Mouse (Mus musculus) forebrain, embryonic 13.5 days (tissue): Measurements from ENCODE around the gene Rsph1. TPM values are rescaled to one million over a fixed set of nuclear protein-coding genes. Genes with fewer than 3 reads are reported as not detected.

Source experiments
- ATAC-seq: fragments of 200-750 bp; cut with Nextera tagmentation; 2 replicates; pipeline ENCODE4 v1.8.0; 2017
- H3K27ac ChIP-seq: fragments of 300-500 bp; sonication (generic); 2 replicates; pipeline ENCODE4 v1.5.1; 2015; ENCODE audit warnings: inconsistent platforms, mild to moderate bottlenecking, moderate library complexity
- H3K27me3 ChIP-seq: fragments of 300-500 bp; sonication (generic); 2 replicates; pipeline ENCODE4 v1.6.1; 2015; ENCODE audit warnings: mild to moderate bottlenecking, inconsistent platforms
- H3K36me3 ChIP-seq: fragments of 300-500 bp; sonication (generic); 2 replicates; pipeline ENCODE4 v1.6.1; 2015; ENCODE audit warnings: mild to moderate bottlenecking, inconsistent platforms; ENCODE audit not compliant: poor library complexity, severe bottlenecking
- H3K4me1 ChIP-seq: fragments of 300-500 bp; sonication (generic); 2 replicates; pipeline ENCODE4 v1.6.1; 2015; ENCODE audit warnings: inconsistent platforms
- H3K4me2 ChIP-seq: fragments of 300-500 bp; sonication (generic); 2 replicates; pipeline ENCODE4 v1.6.1; 2015; ENCODE audit warnings: inconsistent platforms, mild to moderate bottlenecking, moderate library complexity
- H3K4me3 ChIP-seq: fragments of 300-500 bp; sonication (generic); 2 replicates; pipeline ENCODE4 v1.5.1; 2015; ENCODE audit warnings: mild to moderate bottlenecking, inconsistent platforms
- H3K9ac ChIP-seq: fragments of 300-500 bp; sonication (generic); 2 replicates; pipeline ENCODE4 v1.6.1; 2015; ENCODE audit warnings: mild to moderate bottlenecking, inconsistent platforms
- H3K9me3 ChIP-seq: fragments of 300-500 bp; sonication (generic); replicated peaks from 2 replicates; pipeline ENCODE4 v1.6.1; 2016; ENCODE audit warnings: inconsistent platforms
- WGBS: fragments of 180-500 bp; shearing (Covaris S2); methylation state at CpG from one replicate; pipeline ENCODE4 v1.1.7; 2015; 5-methylcytosine and 5-hydroxymethylcytosine counted together
- polyA plus RNA-seq: library from polyadenylated mRNA; unstranded; fragments of >200 nt; fragmentation: Nextera tagmentation; extraction: Ambion mirVana; gene quantifications from 2 replicates; pipeline ENCODE4 v1.2.1, GENCODE M21; 2015

Rsph1 gene
- polyA plus RNA-seq, 1 experiment from 2014 or later: 4.0 TPM

- ATAC-seq: no peak
- 85% methylated on average over 7 of the region's 7 CpGs for WGBS
Observed at GRCm38 (mm10) chr17:31238234-31239020, 38.8 kb downstream of the Rsph1 start.

GRCm38 (mm10) chr17:31235915-31236314 lies 41.3 kb downstream of the Rsph1 start:
- no peaks in the 10 kb centered on the region for H3K36me3 ChIP-seq
- no peak overlapping the region for H3K27ac ChIP-seq
- H3K4me2 ChIP-seq: no peak overlapping the region
- no peaks in the 10 kb centered on the region for H3K9me3 ChIP-seq
- ATAC-seq: no peak
- whole genome bisulfite sequencing: 100% methylated on average over 1 of the region's 1 CpGs
- H3K9ac ChIP-seq: no peak overlapping the region
- H3K27me3 ChIP-seq: no peaks in the 10 kb centered on the region
- 0 out of 2 replicates have a peak, but pooled peaks cover 7% of the 10 kb centered on the region for H3K4me1 ChIP-seq
- no peak overlapping the region for H3K4me3 ChIP-seq

More at GRCm38 (mm10) chr17:31238234-31239020, 38.8 kb downstream of the Rsph1 start:
- no peaks in the 10 kb centered on the region for H3K4me1 ChIP-seq
- H3K4me2 ChIP-seq: no peak overlapping the region
- no peak overlapping the region for H3K27ac ChIP-seq
- H3K36me3 ChIP-seq: no peaks in the 10 kb centered on the region
- no peaks in the 10 kb centered on the region for H3K27me3 ChIP-seq
- H3K9ac ChIP-seq: no peak overlapping the region
- H3K4me3 ChIP-seq: no peak overlapping the region
- H3K9me3 ChIP-seq: no peaks in the 10 kb centered on the region

- Histone ChIP-seq H3K9me3 (no peaks in the 10 kb centered on the region), H3K36me3 (no peaks in the 10 kb centered on the region), H3K27ac (no peak overlapping the region), H3K27me3 (no peaks in the 10 kb centered on the region), H3K4me2 (no peak overlapping the region), H3K9ac (no peak overlapping the region), H3K4me1 (0 out of 2 replicates have a peak, but pooled peaks cover 7% of the 10 kb centered on the region), H3K4me3 (no peak overlapping the region)
- WGBS: 35% methylated on average over 8 of the region's 8 CpGs
- no peak for ATAC-seq
Observed at GRCm38 (mm10) chr17:31232251-31233010, 44.8 kb downstream of the Rsph1 start.

- no peak overlapping the region for H3K27ac ChIP-seq
Observed at GRCm38 (mm10) chr17:31231780-31232179, 45.4 kb downstream of the Rsph1 start.

GRCm38 (mm10) chr17:31226931-31227330 lies 50.3 kb downstream of the Rsph1 start:
- Histone ChIP-seq H3K9me3 (no peaks in the 10 kb centered on the region), H3K4me2 (no peak overlapping the region), H3K4me3 (no peak overlapping the region), H3K4me1 (0 out of 2 replicates have a peak, but pooled peaks cover 2% of the 10 kb centered on the region), H3K36me3 (no peaks in the 10 kb centered on the region), H3K9ac (no peak overlapping the region), H3K27ac (no peak overlapping the region), H3K27me3 (no peaks in the 10 kb centered on the region)
- 87% methylated on average over 7 of the region's 7 CpGs for WGBS
- ATAC-seq: no peak

More at GRCm38 (mm10) chr17:31231780-31232179, 45.4 kb downstream of the Rsph1 start:
- no peaks in the 10 kb centered on the region for H3K36me3 ChIP-seq
- H3K27me3 ChIP-seq: no peaks in the 10 kb centered on the region
- no peaks in the 10 kb centered on the region for H3K9me3 ChIP-seq
- H3K4me1 ChIP-seq: 0 out of 2 replicates have a peak, but pooled peaks cover 7% of the 10 kb centered on the region
- H3K9ac ChIP-seq: no peak overlapping the region
- H3K4me2 ChIP-seq: no peak overlapping the region
- 47% methylated on average over 6 of the region's 6 CpGs for WGBS
- ATAC-seq: no peak
- no peak overlapping the region for H3K4me3 ChIP-seq

GRCm38 (mm10) chr17:31226368-31226767 lies 50.8 kb downstream of the Rsph1 start:
- H3K27ac ChIP-seq: no peak overlapping the region
- no peak overlapping the region for H3K9ac ChIP-seq
- ATAC-seq: no peak
- no peaks in the 10 kb centered on the region for H3K9me3 ChIP-seq
- no peaks in the 10 kb centered on the region for H3K27me3 ChIP-seq
- WGBS: 88% methylated on average over 2 of the region's 3 CpGs
- no peak overlapping the region for H3K4me2 ChIP-seq
- no peaks in the 10 kb centered on the region for H3K4me1 ChIP-seq
- no peaks in the 10 kb centered on the region for H3K36me3 ChIP-seq
- H3K4me3 ChIP-seq: no peak overlapping the region

- no peak overlapping the region for H3K9ac ChIP-seq
- H3K4me1 ChIP-seq: no peaks in the 10 kb centered on the region
- H3K4me3 ChIP-seq: no peak overlapping the region
- no peak overlapping the region for H3K4me2 ChIP-seq
- no peak for ATAC-seq
- H3K27me3 ChIP-seq: no peaks in the 10 kb centered on the region
- no peak overlapping the region for H3K27ac ChIP-seq
- H3K36me3 ChIP-seq: no peaks in the 10 kb centered on the region
- no peaks in the 10 kb centered on the region for H3K9me3 ChIP-seq
- WGBS: 93% methylated on average over 8 of the region's 8 CpGs
Observed at GRCm38 (mm10) chr17:31224591-31224990, 52.6 kb downstream of the Rsph1 start.

- Histone ChIP-seq H3K36me3 (no peaks in the 10 kb centered on the region), H3K4me3 (no peak overlapping the region), H3K9me3 (no peaks in the 10 kb centered on the region), H3K27ac (no peak overlapping the region), H3K27me3 (no peaks in the 10 kb centered on the region), H3K9ac (no peak overlapping the region), H3K4me1 (no peaks in the 10 kb centered on the region), H3K4me2 (no peak overlapping the region)
- WGBS: 79% methylated on average over 7 of the region's 7 CpGs
- ATAC-seq: no peak
Observed at GRCm38 (mm10) chr17:31223835-31224234, 53.3 kb downstream of the Rsph1 start.

GRCm38 (mm10) chr17:31222810-31223310 lies 54.3 kb downstream of the Rsph1 start:
- no peak overlapping the region for H3K4me3 ChIP-seq
- H3K4me2 ChIP-seq: no peak overlapping the region
- no peak for ATAC-seq
- no peaks in the 10 kb centered on the region for H3K36me3 ChIP-seq
- no peaks in the 10 kb centered on the region for H3K27me3 ChIP-seq
- H3K9me3 ChIP-seq: no peaks in the 10 kb centered on the region
- 85% methylated on average over 4 of the region's 4 CpGs for WGBS
- H3K9ac ChIP-seq: no peak overlapping the region
- no peak overlapping the region for H3K27ac ChIP-seq
- no peaks in the 10 kb centered on the region for H3K4me1 ChIP-seq

- Histone ChIP-seq H3K9me3 (no peaks in the 10 kb centered on the region), H3K4me2 (no peak overlapping the region), H3K9ac (no peak overlapping the region), H3K27ac (no peak overlapping the region), H3K36me3 (no peaks in the 10 kb centered on the region), H3K27me3 (no peaks in the 10 kb centered on the region), H3K4me3 (no peak overlapping the region), H3K4me1 (peaks cover 5% of the 10 kb centered on the region; the same call in 1 of the 2 replicates)
- no peak for ATAC-seq
- 34% methylated on average over 5 of the region's 5 CpGs for WGBS
Observed at GRCm38 (mm10) chr17:31216068-31216955, 60.9 kb downstream of the Rsph1 start.

- no peak overlapping the region for H3K4me2 ChIP-seq
- no peak overlapping the region for H3K9ac ChIP-seq
- H3K4me3 ChIP-seq: no peak overlapping the region
- peaks cover 5% of the 10 kb centered on the region; the same call in 1 of the 2 replicates for H3K4me1 ChIP-seq
- H3K36me3 ChIP-seq: no peaks in the 10 kb centered on the region
- H3K27me3 ChIP-seq: no peaks in the 10 kb centered on the region
- no peak for ATAC-seq
- WGBS: 89% methylated on average over 6 of the region's 6 CpGs
- H3K27ac ChIP-seq: no peak overlapping the region
- no peaks in the 10 kb centered on the region for H3K9me3 ChIP-seq
Observed at GRCm38 (mm10) chr17:31211881-31212280, 65.3 kb downstream of the Rsph1 start.
